Mouse (Mus musculus) limb, embryonic 12.5 days (tissue): ENCODE results near the gene Ucp3. TPM values are rescaled to one million over a fixed set of nuclear protein-coding genes. Genes with fewer than 3 reads are reported as not detected.
A peak's percentile ranks its signal among the peaks of the same experiment; 100 is the strongest.

ENCODE experiments used
- ATAC-seq: fragments of 200-750 bp; cut with Nextera tagmentation; 2 replicates; pipeline ENCODE4 v1.8.0; 2017; ENCODE audit warnings: low read depth, moderate TSS enrichment; ENCODE audit not compliant: insufficient number of reproducible peaks, insufficient read depth, low FRiP score, low TSS enrichment
- H3K27ac ChIP-seq: fragments of 300-500 bp; sonication (generic); 2 replicates; pipeline ENCODE4 v1.5.1; 2016; ENCODE audit warnings: mild to moderate bottlenecking, moderate library complexity
- H3K27me3 ChIP-seq: fragments of 300-500 bp; sonication (generic); 2 replicates; pipeline ENCODE4 v1.6.1; 2016; ENCODE audit warnings: mild to moderate bottlenecking, moderate library complexity
- H3K36me3 ChIP-seq: fragments of 300-500 bp; sonication (generic); 2 replicates; pipeline ENCODE4 v1.6.1; 2016; ENCODE audit warnings: mild to moderate bottlenecking, moderate library complexity
- H3K4me1 ChIP-seq: fragments of 300-500 bp; sonication (generic); replicated peaks from 2 replicates; pipeline ENCODE4 v1.6.1; 2016
- H3K4me2 ChIP-seq: fragments of 300-500 bp; sonication (generic); 2 replicates; pipeline ENCODE4 v1.6.1; 2016; ENCODE audit warnings: mild to moderate bottlenecking, moderate library complexity
- H3K4me3 ChIP-seq: fragments of 300-500 bp; sonication (generic); replicated peaks from 2 replicates; pipeline ENCODE4 v1.5.1; 2016; ENCODE audit warnings: mild to moderate bottlenecking
- H3K9ac ChIP-seq: fragments of 300-500 bp; sonication (generic); replicated peaks from 2 replicates; pipeline ENCODE4 v1.6.1; 2016; ENCODE audit warnings: mild to moderate bottlenecking, moderate library complexity
- H3K9me3 ChIP-seq: fragments of 300-500 bp; sonication (generic); 2 replicates; pipeline ENCODE4 v1.6.1; 2016; ENCODE audit warnings: mild to moderate bottlenecking, moderate library complexity
- WGBS: fragments of 180-500 bp; shearing (Covaris S2); methylation state at CpG from one replicate; pipeline ENCODE4 v1.1.7; 2016; 5-methylcytosine and 5-hydroxymethylcytosine counted together
- polyA plus RNA-seq: library from polyadenylated mRNA; unstranded; fragments of >200 nt; fragmentation: Nextera tagmentation; extraction: Ambion mirVana; gene quantifications from 2 replicates; pipeline ENCODE4 v1.2.1, GENCODE M21; 2016

The Ucp3 gene
- polyA plus RNA-seq, 1 experiment from 2014 or later = not detected

DNA sequence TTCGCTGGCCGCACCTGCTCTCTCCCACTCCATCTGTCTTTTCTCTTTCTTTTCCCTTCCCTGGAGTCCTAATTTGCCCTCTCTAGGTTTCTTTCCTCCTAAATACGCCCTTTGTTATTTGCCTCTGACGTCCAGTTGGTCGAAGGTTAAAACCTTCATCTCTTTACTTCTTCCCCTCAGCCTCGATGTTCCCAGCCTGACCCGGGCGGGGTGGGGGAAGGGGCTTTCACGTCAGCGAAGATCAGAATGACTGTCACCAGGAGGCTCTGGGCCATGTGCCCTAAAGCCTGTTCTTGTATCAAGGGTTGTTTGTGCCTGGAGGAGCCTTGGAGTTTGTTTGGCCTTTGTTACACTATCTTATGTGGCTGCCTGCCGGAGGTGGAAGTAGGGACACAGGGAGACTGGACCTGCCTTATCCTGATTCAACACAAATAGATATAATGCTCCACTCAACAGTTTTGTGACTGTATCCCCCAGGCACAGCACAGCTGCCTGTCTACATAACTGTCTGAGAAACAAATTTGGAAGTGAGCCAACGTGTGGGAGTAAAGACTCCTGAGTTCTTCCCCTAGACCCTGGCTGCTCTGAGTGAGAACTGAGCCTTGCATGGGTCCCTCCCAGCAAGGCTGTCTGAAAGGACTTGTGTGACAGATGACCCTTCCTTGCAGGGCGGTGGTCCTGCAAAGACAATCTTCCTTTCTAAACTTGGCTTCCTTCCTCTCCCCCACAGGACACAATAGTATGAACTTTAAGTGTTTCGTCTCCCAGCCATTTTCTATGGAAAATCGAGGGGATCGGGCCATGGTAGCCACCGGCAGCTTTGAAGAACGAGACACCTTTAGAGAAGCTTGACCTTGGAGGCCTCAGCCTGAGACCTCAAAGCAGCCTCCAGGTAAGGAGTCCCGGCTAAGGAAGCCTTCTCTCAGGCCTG is 21.0 kb downstream of the Ucp3 start:
- peaks cover 51% of the 10 kb centered on the region for H3K4me1 ChIP-seq
- no peaks in the 10 kb centered on the region for H3K27me3 ChIP-seq
- H3K9me3 ChIP-seq = no peaks in the 10 kb centered on the region
- peak overlapping the region; percentile 94 for H3K4me2 ChIP-seq
- H3K9ac ChIP-seq = peak overlapping the region; percentile 57
- peaks cover 21% of the 10 kb centered on the region for H3K36me3 ChIP-seq
- peak overlapping the region; percentile 81 for H3K27ac ChIP-seq
- ATAC-seq = peak; percentile 9; the same call in 1 of the 2 replicates
- peak overlapping the region; percentile 54 for H3K4me3 ChIP-seq
- WGBS = 33% methylated on average over 19 of the region's 19 CpGs

DNA sequence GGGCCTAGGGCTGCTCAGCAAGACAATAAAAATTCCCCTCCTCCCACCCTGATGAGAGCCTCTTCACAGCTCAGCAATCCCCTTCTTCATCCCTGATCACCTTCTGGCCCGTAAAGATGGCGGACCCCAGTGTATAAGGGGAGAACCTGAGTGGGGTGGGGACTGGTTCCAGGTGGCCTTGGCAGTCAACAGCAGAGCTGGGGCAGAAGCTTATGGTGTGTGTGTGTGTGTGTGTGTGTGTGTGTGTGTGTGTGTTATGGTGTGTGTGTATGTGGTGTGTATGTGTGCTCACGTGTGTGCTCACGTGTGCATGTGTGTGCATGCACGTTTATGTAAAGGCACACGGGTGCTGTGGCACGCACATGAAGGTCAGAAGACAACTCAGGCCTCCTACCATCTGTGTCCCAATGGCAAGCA is 21.6 kb downstream of the Ucp3 start:
- Histone ChIP-seq H3K4me2 (peak overlapping the region; percentile 94), H3K9ac (peak overlapping the region; percentile 57; the same call in 1 of the 2 replicates), H3K4me3 (peak overlapping the region; percentile 54), H3K27ac (peak overlapping the region; percentile 81), H3K4me1 (peaks cover 51% of the 10 kb centered on the region), H3K9me3 (no peaks in the 10 kb centered on the region), H3K27me3 (no peaks in the 10 kb centered on the region; the same call in 1 of the 2 replicates), H3K36me3 (peaks cover 28% of the 10 kb centered on the region)
- ATAC-seq = no peak
- WGBS = 78% methylated on average over 7 of the region's 7 CpGs

DNA sequence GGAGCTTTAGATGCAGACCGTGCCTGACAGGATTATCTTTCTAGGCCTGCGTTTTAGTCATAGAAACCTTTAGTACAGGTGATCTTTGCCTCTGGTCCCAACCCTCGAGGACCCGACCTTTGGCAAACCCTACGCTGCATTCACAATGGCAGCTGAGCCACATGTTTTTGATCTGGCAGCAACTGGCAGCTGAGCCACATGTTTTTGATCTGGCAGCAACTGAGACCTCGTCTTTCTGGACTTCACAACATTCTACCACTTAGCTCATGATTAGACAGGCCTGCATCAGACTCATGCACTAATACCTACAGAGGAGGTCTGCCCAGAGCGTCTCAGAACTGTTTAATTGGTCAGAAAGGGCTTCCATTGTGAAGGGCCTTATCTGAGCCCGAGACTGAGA is 22.3 kb downstream of the Ucp3 start:
- H3K4me1 ChIP-seq = peaks cover 51% of the 10 kb centered on the region
- 0 out of 2 replicates have a peak, but pooled peaks have one; percentile 1 for ATAC-seq
- no peaks in the 10 kb centered on the region for H3K9me3 ChIP-seq
- peak overlapping the region; percentile 54; the same call in 1 of the 2 replicates for H3K4me3 ChIP-seq
- H3K27ac ChIP-seq = peak overlapping the region; percentile 94
- WGBS = 14% methylated on average over 8 of the region's 8 CpGs
- H3K36me3 ChIP-seq = peaks cover 34% of the 10 kb centered on the region
- no peaks in the 10 kb centered on the region; the same call in 1 of the 2 replicates for H3K27me3 ChIP-seq
- peak overlapping the region; percentile 40; the same call in 1 of the 2 replicates for H3K9ac ChIP-seq
- peak overlapping the region; percentile 94 for H3K4me2 ChIP-seq

DNA sequence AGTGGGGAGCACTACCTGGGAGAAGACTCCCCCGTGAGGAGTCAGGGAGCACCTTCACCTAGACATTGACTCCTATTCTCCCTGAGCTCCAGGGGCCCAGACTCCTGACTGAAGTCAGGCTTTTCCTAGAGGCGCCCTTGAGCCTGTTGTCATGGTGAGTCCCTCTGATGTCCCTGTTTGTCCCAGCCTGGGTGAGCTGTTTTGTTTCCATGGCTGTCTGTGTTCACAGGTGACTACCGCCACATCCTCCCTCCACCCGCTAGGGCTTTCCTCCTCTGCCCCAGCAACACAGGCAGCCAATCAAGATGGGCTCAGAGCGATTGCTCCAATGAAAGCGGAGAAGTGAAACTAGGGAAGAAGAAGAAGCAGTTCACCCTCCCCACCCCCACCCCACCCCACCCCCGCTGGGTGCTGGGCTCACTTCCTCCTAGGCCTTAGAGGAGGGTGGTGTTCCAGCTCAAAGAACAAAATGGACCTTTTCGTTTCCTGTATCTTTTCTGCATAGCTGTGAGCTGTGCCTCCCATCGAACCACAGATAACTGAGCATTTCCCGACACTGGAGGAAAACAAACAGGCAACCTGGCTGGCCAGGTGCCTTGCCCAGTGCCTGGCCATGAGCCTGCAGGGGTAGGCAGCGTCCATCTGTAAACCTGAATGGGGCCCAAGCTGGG is 22.9 kb downstream of the Ucp3 start:
- peaks cover 38% of the 10 kb centered on the region for H3K36me3 ChIP-seq
- no peaks in the 10 kb centered on the region; the same call in 1 of the 2 replicates for H3K27me3 ChIP-seq
- peaks cover 51% of the 10 kb centered on the region for H3K4me1 ChIP-seq
- H3K4me2 ChIP-seq = peak overlapping the region; percentile 94
- 18% methylated on average over 11 of the region's 11 CpGs for WGBS
- ATAC-seq = peak; percentile 43
- no peaks in the 10 kb centered on the region for H3K9me3 ChIP-seq
- peak overlapping the region; percentile 40; the same call in 1 of the 2 replicates for H3K9ac ChIP-seq
- peak overlapping the region; percentile 54; the same call in 1 of the 2 replicates for H3K4me3 ChIP-seq
- H3K27ac ChIP-seq = peak overlapping the region; percentile 94

DNA sequence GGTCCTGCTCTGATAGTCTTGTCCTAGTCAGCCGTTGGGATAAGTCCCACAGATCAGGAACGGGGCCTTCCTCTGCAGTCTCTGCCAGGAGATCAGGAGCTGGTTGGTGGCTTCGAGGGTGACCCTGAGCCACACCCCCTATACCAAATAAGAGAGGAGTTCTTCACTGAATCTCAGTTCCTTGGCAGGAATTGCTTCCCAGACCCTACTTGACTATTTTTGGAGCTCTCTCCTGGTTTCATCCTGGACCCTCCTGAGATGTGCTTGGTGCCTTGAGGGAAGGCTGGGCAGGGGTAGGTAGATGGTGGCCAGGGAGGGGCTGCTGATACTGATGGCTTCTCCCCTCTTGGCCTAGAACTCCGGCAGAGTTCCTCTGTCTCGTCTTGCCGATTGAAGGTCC is 23.6 kb downstream of the Ucp3 start:
- no peak for ATAC-seq
- Histone ChIP-seq H3K27ac (peak overlapping the region; percentile 94), H3K4me1 (peaks cover 51% of the 10 kb centered on the region), H3K4me2 (peak overlapping the region; percentile 94), H3K36me3 (peaks cover 38% of the 10 kb centered on the region), H3K9ac (no peak overlapping the region), H3K9me3 (no peaks in the 10 kb centered on the region), H3K4me3 (peak overlapping the region; percentile 54; the same call in 1 of the 2 replicates), H3K27me3 (no peaks in the 10 kb centered on the region; the same call in 1 of the 2 replicates)
- 73% methylated on average over 6 of the region's 6 CpGs for WGBS

DNA sequence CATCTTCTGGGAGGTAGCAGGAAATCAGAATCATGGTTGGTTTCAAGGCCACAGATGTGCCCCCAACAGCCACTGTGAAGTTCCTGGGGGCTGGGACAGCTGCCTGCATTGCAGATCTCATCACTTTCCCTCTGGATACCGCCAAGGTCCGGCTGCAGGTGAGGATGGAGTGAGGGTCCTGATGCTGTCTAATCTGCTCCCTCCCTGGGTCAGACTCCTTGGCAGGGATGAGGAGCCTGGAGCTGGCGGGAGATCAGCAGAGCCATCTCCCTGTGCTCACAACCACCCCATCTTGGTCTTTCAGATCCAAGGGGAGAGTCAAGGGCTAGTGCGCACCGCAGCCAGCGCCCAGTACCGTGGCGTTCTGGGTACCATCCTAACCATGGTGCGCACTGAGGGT is 24.0 kb downstream of the Ucp3 start:
- no peak overlapping the region for H3K4me3 ChIP-seq
- H3K4me2 ChIP-seq = peak overlapping the region; percentile 94; the same call in 1 of the 2 replicates
- H3K27me3 ChIP-seq = no peaks in the 10 kb centered on the region; the same call in 1 of the 2 replicates
- peaks cover 38% of the 10 kb centered on the region for H3K36me3 ChIP-seq
- H3K27ac ChIP-seq = peak overlapping the region; percentile 94; the same call in 1 of the 2 replicates
- WGBS = 97% methylated on average over 9 of the region's 9 CpGs
- ATAC-seq = no peak
- H3K4me1 ChIP-seq = peaks cover 51% of the 10 kb centered on the region
- no peak overlapping the region for H3K9ac ChIP-seq
- no peaks in the 10 kb centered on the region for H3K9me3 ChIP-seq

DNA sequence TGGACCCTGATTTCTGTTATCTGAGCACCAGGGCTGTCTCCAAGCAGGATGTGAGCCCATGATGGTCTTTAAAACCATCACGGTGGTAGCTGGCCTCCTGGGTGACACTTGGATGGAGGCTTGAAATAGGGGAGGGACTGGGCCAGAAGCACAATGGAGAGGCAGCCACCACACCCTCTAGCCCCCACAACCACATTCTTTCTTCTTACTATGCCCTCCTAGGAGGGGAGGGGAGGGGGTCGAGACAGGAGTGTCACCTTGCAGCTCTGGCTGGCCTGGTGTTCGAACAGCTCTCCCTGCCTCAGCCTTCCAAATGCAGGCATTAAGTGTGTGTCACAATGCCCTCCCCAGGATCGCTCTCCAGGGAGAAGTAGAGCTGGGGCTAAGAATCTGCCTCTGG is 24.6 kb downstream of the Ucp3 start:
- 79% methylated on average over 4 of the region's 4 CpGs for WGBS
- H3K4me1 ChIP-seq = peaks cover 46% of the 10 kb centered on the region
- no peak overlapping the region for H3K4me3 ChIP-seq
- H3K9me3 ChIP-seq = no peaks in the 10 kb centered on the region
- ATAC-seq = no peak
- H3K27me3 ChIP-seq = no peaks in the 10 kb centered on the region; the same call in 1 of the 2 replicates
- H3K27ac ChIP-seq = no peak overlapping the region
- no peak overlapping the region for H3K9ac ChIP-seq
- peaks cover 38% of the 10 kb centered on the region for H3K36me3 ChIP-seq
- H3K4me2 ChIP-seq = no peak overlapping the region

DNA sequence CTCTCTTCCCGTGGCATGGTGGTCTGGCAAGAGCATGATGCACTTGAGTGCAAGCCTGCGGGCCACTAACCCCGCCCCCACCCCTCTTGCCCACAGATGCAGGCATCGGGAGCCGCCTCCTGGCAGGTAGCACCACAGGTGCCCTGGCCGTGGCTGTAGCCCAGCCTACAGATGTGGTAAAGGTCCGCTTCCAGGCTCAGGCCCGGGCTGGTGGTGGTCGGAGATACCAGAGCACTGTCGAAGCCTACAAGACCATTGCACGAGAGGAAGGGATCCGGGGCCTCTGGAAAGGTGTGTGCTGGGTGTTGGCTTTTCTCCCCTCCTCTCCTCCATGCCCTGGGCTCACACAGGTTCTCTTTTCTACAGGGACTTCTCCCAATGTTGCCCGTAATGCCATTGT is 25.2 kb downstream of the Ucp3 start:
- no peaks in the 10 kb centered on the region for H3K9me3 ChIP-seq
- no peak overlapping the region for H3K4me2 ChIP-seq
- no peak overlapping the region for H3K4me3 ChIP-seq
- H3K4me1 ChIP-seq = peaks cover 40% of the 10 kb centered on the region
- H3K27ac ChIP-seq = no peak overlapping the region
- ATAC-seq = no peak
- 91% methylated on average over 13 of the region's 13 CpGs for WGBS
- H3K36me3 ChIP-seq = peaks cover 38% of the 10 kb centered on the region
- H3K27me3 ChIP-seq = no peaks in the 10 kb centered on the region; the same call in 1 of the 2 replicates
- no peak overlapping the region for H3K9ac ChIP-seq

DNA sequence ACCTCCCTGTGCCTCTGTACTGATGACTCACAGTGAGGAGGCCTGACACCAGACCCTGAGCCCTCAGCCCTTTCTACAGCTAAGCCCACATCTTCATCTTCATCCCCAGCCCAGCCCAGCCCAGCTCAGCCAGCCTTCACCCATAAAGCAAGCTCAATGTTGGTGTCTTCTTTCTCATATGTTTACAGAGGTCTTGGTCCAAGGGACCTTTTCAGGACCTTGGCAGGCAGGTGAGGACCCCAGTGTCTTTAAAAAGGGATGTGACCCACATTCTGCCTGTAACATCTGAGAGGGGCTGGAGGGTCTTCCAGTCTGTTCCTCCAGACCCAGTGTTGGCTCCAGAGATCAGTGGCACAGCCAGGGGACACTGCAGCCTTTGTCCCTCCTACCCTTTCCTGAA is 26.7 kb downstream of the Ucp3 start:
- H3K4me3 ChIP-seq = no peak overlapping the region
- no peak overlapping the region for H3K9ac ChIP-seq
- ATAC-seq = no peak
- no peak overlapping the region for H3K4me2 ChIP-seq
- no peaks in the 10 kb centered on the region for H3K9me3 ChIP-seq
- H3K27ac ChIP-seq = no peak overlapping the region
- H3K4me1 ChIP-seq = peaks cover 25% of the 10 kb centered on the region
- peaks cover 38% of the 10 kb centered on the region for H3K36me3 ChIP-seq
- no peaks in the 10 kb centered on the region; the same call in 1 of the 2 replicates for H3K27me3 ChIP-seq

DNA sequence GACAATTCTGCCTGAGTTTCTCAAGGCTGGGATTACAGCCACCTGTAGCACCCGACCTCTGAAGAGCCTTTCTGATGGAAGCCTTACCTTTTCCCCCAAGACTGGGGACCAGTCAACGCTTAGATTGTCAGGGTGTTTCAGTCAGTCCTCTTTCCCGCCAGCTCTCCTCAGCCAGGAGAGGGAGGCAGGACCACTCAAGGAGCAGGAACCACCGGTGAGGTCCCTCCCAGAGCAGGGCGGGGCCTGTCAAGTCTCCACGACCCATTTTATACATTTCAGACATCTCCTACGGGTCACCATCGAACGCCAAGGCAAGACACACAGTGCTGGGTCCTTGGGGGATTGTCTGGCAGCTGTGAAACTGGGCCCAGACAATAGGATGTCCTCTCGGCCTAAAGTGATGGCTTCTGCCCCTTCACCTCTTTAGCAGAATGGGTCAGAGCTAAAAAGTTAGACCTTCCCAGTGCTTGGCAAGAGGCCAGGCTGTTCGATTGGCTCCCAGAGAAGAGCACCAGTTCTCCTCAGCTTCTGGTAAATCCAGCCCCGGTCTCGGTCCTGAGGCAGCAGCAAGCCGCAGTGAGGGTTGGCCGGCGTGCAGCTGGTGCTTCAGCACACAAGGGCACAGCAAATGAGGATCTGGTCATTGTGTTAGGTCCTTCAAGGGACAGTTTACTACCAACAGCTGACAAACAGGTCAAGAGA is 27.6 kb downstream of the Ucp3 start:
- Histone ChIP-seq H3K27ac (no peak overlapping the region), H3K4me3 (no peak overlapping the region), H3K36me3 (peaks cover 38% of the 10 kb centered on the region), H3K9me3 (no peaks in the 10 kb centered on the region), H3K4me1 (peaks cover 15% of the 10 kb centered on the region), H3K9ac (no peak overlapping the region), H3K4me2 (no peak overlapping the region), H3K27me3 (no peaks in the 10 kb centered on the region; the same call in 1 of the 2 replicates)
- WGBS = 70% methylated on average over 16 of the region's 16 CpGs
- ATAC-seq = no peak
